Mouse (Mus musculus) erythroid progenitor cell, adult 5-6 weeks (primary cell): ENCODE measurements around the gene Pikfyve. TPM values are rescaled to one million over a fixed set of nuclear protein-coding genes. Genes with fewer than 3 reads are reported as not detected.

ENCODE experiments used
- ATAC-seq: replicated peaks from 2 replicates; pipeline ENCODE4 v1.8.0; 2016; ENCODE audit warnings: moderate number of reproducible peaks, mild to moderate bottlenecking, moderate TSS enrichment, inconsistent platforms; ENCODE audit not compliant: poor library complexity, low FRiP score, severe bottlenecking
- total RNA-seq, 2 experiments: library from RNA; stranded (forward) in 1 of 2; stranded (reverse) in 1 of 2; fragments of 150-400 nt in 1 of 2; fragments of 186-747, 209-891 nt in 1 of 2; gene quantifications; 2 replicates each; pipeline versions ENCODE4 v1.2.3 to v1.2.4; 2015 to 2017; ENCODE audit warnings: low replicate concordance in 2 of 2

Gene Pikfyve
- total RNA-seq, 2 experiments from 2014 or later, result 29.8 to 39.4 TPM

GRCm38 (mm10) chr1:65308476-65308875 is 122.0 kb downstream of the Pikfyve start:
- no peak for ATAC-seq

- ATAC-seq, result no peak
These were observed 124.9 kb downstream of the Pikfyve start for GRCm38 (mm10) chr1:65311214-65311933.

- no peak for ATAC-seq
These were observed 125.6 kb downstream of the Pikfyve start for GRCm38 (mm10) chr1:65312118-65312517.

- no peak for ATAC-seq
These were observed 126.4 kb downstream of the Pikfyve start for GRCm38 (mm10) chr1:65312896-65313295.

- ATAC-seq, result no peak
These were observed 127.9 kb downstream of the Pikfyve start for GRCm38 (mm10) chr1:65314054-65315021.

GRCm38 (mm10) chr1:65315022-65315407 is 128.5 kb downstream of the Pikfyve start:
- ATAC-seq, result no peak

Other genes starting within 250 kb of the Pikfyve start
- 4.6 and 11.5 TPM in 2 replicates for gene Plekhm3, start 229.9 kb upstream of the Pikfyve start, total RNA-seq (2015; ENCODE audit: low replicate concordance)
- 3.9 and 5.5 TPM in 2 replicates for gene Plekhm3, start 229.9 kb upstream of the Pikfyve start, total RNA-seq (2017; ENCODE audit: low replicate concordance)
- gene Akr1cl, start 153.9 kb upstream of the Pikfyve start, total RNA-seq (2015; ENCODE audit: low replicate concordance), result not detected in 2 replicates
- gene Akr1cl, start 153.9 kb upstream of the Pikfyve start, total RNA-seq (2017; ENCODE audit: low replicate concordance), result not detected in 2 replicates
- not detected in 2 replicates for gene Cryge, start 135.5 kb upstream of the Pikfyve start, total RNA-seq (2015; ENCODE audit: low replicate concordance)
- gene Cryge, start 135.5 kb upstream of the Pikfyve start, total RNA-seq (2017; ENCODE audit: low replicate concordance), result not detected in 2 replicates
- not detected in 2 replicates for gene Crygd, start 123.2 kb upstream of the Pikfyve start, total RNA-seq (2015; ENCODE audit: low replicate concordance)
- gene Crygd, start 123.2 kb upstream of the Pikfyve start, total RNA-seq (2017; ENCODE audit: low replicate concordance), result not detected in 2 replicates
- gene Crygc, start 113.0 kb upstream of the Pikfyve start, total RNA-seq (2015; ENCODE audit: low replicate concordance), result not detected in 2 replicates
- not detected in 2 replicates for gene Crygc, start 113.0 kb upstream of the Pikfyve start, total RNA-seq (2017; ENCODE audit: low replicate concordance)
- not detected in 2 replicates for gene Crygb, start 104.4 kb upstream of the Pikfyve start, total RNA-seq (2015; ENCODE audit: low replicate concordance)
- not detected in 2 replicates for gene Crygb, start 104.4 kb upstream of the Pikfyve start, total RNA-seq (2017; ENCODE audit: low replicate concordance)
- gene Cryga, start 83.3 kb upstream of the Pikfyve start, total RNA-seq (2015; ENCODE audit: low replicate concordance), result not detected in 2 replicates
- gene Cryga, start 83.3 kb upstream of the Pikfyve start, total RNA-seq (2017; ENCODE audit: low replicate concordance), result not detected in 2 replicates
- gene Gm28845, start 67.1 kb upstream of the Pikfyve start, total RNA-seq (2015; ENCODE audit: low replicate concordance), result not detected in 2 replicates
- not detected in 2 replicates for gene Gm28845, start 67.1 kb upstream of the Pikfyve start, total RNA-seq (2017; ENCODE audit: low replicate concordance)
- 3.8 TPM in 1 of 2 replicates, not detected in the other for gene D630023F18Rik, start 63.5 kb upstream of the Pikfyve start, total RNA-seq (2015; ENCODE audit: low replicate concordance)
- not detected in 2 replicates for gene D630023F18Rik, start 63.5 kb upstream of the Pikfyve start, total RNA-seq (2017; ENCODE audit: low replicate concordance)
- gene Idh1, start 183 bp upstream of the Pikfyve start, total RNA-seq (2015; ENCODE audit: low replicate concordance), result 21.8 and 24.9 TPM in 2 replicates
- 24.0 and 30.5 TPM in 2 replicates for gene Idh1, start 183 bp upstream of the Pikfyve start, total RNA-seq (2017; ENCODE audit: low replicate concordance)
- not detected in 2 replicates for gene Pth2r, start 95.4 kb downstream of the Pikfyve start, total RNA-seq (2015; ENCODE audit: low replicate concordance)
- not detected in 2 replicates for gene Pth2r, start 95.4 kb downstream of the Pikfyve start, total RNA-seq (2017; ENCODE audit: low replicate concordance)